Mouse (Mus musculus) megakaryocyte progenitor cell, adult 5-6 weeks (primary cell): ENCODE measurements around the gene Tspan17. TPM values are rescaled to one million over a fixed set of nuclear protein-coding genes. Genes with fewer than 3 reads are reported as not detected.
A peak's percentile ranks its signal among the peaks of the same experiment; 100 is the strongest.

Source experiments
- ATAC-seq: replicated peaks from 2 replicates; pipeline ENCODE4 v1.8.0; 2016; ENCODE audit warnings: mild to moderate bottlenecking, moderate TSS enrichment, inconsistent platforms; ENCODE audit not compliant: poor library complexity
- total RNA-seq, 2 experiments: library from RNA; stranded (forward) in 1 of 2; stranded (reverse) in 1 of 2; fragments of 157-497, 149-512 nt in 1 of 2; fragments of 200-1000 nt in 1 of 2; gene quantifications; 2 replicates each; pipeline versions ENCODE4 v1.2.3 to v1.2.4; 2015 to 2017

Gene Tspan17
- total RNA-seq (2015) (0.30 and 0.73 TPM in 2 replicates), total RNA-seq (2017) (0.71 and 3.0 TPM in 2 replicates)

GRCm38 (mm10) chr13:54788740-54789560 is at the start of gene Tspan17:
Tspan17 (plus strand) TSS chr13:54789377.
- ATAC-seq, result peak; percentile 93

DNA sequence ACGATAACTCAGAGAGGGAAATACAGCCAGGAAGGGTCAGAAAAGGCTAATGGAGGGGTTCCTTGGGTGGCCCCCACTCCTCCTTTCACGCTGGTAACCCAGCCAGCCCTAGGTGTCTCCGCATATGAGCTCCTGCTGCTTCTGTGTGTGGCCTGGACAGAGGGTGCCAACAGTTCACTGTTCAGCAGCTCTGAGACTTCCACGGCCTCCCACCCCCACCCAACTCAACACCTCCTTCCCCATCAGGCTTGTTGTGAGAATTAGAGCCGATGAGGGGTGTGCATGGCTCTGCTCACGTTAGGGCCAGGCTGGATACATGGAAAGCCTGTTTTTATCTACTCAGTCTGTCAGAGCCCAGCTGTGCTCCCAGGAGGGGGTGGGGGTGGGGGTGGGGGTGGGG is 43.1 kb upstream of the Tspan17 start:
- no peak for ATAC-seq

- ATAC-seq, result no peak
Observed at GRCm38 (mm10) chr13:54746896-54747295, 42.3 kb upstream of the Tspan17 start.

DNA sequence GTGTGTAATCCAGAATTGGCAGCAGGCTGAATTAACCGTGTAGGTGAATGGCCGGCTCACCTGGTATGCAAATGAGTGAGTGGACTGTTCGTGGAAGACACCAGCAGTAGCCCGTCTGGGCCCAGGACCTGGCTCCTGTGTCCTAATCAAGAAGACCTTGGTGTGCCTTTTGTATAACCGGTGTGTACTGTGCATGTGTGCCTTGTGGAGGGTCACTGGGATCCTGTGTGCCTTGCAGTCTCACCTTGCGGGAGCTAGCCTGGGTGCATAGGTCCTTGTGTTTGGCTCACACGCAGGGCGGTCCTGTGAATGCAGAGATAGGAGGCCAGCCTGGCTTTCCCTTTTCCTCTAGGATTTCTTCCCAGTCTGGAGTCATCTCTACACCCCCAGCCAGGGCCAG is 41.0 kb upstream of the Tspan17 start:
- no peak for ATAC-seq

GRCm38 (mm10) chr13:54748721-54749060 is 40.5 kb upstream of the Tspan17 start:
- no peak for ATAC-seq

- ATAC-seq, result peak; percentile 55; the same call in 1 of the 2 replicates
Observed at GRCm38 (mm10) chr13:54749061-54749863, 39.9 kb upstream of the Tspan17 start.

DNA sequence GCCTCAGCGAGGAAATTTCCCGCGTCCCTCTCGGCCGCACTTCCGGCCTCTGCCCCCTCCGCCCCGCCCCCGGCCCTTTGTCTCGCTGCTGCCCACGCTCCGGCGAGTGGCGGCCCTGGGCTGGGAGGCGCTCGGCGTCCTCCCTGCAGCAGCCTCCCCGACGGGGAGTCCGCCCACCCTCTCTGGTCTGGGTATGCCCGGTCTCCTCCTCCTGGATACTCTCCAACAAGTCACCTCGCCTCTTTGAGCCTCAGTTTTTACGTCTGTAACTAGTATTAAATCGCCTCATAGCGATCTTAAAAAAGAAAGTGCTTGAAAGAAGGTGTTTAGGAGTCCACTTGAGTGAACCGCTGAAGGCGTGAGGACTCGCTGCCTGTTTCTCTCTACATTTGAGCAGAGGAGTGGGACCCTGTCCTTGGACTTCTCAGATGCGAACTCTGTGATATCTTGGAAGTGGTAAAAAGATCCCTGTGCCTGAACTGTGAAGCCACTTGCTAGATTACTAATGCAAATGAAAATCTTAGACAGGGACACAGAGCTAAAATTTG is 39.2 kb upstream of the Tspan17 start, which contains the start of gene Gprin1:
TSS of gene Gprin1 (minus strand) at position 11 of the 548 bp plus-strand sequence.
- no peak for ATAC-seq

DNA sequence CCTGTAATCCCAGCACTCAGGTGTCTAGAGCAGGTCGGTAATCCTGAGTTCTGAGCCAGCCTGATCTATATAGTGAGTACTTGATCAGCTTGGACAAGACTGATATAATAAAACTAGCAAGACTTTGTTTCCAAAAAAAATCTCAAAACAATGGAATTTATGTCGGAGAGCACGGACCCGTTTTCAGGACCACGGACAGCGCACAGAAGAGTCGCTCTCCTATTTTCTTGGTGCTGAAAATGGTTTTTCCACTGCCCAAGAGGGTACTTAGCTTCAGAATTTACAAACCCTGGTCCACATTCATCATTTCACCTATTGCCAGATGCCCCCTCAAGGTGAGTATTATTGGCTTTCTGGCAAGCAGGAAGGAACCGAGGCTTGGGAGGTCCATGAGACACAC is 38.5 kb upstream of the Tspan17 start:
- 0 out of 2 replicates have a peak, but pooled peaks have one; percentile 48 for ATAC-seq

DNA sequence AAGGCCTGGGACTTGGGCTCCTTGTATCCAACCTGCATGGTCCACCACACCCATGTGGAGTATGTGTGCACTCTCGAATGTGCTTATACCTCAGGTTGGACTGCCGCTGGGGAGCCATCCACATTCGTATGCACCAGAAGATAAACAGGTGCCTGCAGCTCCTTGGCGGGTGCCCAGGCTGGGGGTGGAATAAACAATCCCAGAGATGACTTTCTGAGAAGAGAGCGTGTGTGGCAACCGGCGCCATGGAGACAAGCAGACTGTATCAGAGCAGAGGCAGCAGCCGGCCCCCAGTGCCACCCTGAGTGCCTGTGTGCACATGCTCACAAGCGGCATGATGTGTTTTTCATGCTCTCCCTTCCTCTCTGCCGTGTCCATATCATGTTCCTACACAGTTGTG is 36.5 kb upstream of the Tspan17 start:
- no peak for ATAC-seq

DNA sequence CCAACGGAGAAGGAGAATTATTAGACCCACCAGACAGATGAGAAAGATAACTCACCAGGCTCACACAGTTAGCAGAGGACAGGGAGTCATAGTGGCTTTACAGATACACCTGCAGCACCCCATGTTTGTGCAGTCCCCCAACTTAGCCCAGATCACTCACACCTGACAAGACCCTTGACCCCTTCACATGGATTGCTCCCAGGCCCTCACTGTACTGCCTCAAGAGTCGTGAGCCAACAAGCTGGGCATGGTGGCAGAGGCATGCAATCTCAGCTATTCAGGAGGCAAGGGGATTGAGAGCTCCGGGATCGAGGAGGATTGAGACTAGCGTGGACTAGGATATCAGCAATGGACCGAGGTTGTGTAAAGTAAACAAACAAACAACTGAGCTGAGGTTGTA is 35.4 kb upstream of the Tspan17 start:
- no peak for ATAC-seq

GRCm38 (mm10) chr13:54754169-54755080 is 34.8 kb upstream of the Tspan17 start:
- no peak for ATAC-seq

DNA sequence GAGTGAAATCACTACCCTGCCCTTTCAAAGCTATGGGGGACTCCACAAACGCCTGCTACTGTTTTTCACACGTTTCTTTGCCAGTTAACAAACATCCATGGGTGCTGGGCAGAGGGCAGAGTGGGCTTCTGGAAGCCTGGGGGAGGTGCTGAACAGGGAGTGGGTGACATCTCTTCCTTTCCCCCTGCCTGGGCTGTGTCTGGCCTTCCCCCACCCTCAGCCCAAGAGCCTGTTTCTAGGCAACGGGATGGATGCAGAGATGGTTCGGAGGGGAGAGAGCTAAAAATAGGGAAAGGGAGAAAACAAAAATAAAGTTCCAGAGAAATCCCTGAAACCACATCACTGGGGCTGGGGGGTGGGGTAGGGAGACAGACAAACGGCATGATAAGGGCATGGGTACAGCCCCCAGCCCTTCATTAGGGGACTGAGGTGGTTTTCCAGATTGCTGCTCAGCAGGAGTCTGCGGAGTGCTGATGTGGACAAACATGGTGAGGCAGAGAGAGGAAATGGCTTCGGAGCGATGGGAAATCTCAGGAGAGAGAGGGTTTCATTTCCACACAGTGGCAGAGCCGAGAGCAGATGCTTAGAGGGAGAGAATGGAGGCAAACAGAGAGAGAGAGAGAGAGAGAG is 33.9 kb upstream of the Tspan17 start:
- no peak for ATAC-seq

DNA sequence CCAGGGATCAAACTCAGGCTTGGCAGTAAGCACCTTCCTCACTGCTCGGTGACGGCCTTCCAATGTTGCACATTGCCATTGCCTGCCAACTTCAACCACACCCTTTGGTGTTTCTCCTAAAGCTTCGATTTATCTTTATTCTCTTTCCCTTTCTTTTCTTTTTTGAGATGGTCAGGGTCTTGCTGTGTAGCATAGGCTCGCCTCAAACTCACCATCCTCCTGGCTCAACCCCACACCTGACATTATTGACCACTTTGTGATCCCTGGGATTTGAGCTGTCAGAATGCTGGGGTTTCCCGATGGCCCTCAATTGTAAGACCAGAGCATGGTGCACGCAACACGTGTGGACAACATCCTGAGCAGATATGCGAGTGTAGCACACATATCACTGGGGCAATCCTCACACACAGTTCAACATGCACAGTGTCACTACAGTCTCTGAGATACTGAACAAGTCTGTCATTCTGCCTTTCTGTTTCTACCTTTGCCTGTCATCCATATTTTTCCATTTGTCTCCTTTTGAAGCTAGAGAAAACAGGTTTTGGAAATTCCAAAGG is 32.9 kb upstream of the Tspan17 start:
- ATAC-seq, result no peak

- ATAC-seq, result no peak
Observed at GRCm38 (mm10) chr13:54757093-54757830, 31.9 kb upstream of the Tspan17 start.

GRCm38 (mm10) chr13:54758045-54758755 is 31.0 kb upstream of the Tspan17 start:
- ATAC-seq, result peak; percentile 99

- ATAC-seq, result no peak
Observed at GRCm38 (mm10) chr13:54758756-54759470, 30.3 kb upstream of the Tspan17 start.

DNA sequence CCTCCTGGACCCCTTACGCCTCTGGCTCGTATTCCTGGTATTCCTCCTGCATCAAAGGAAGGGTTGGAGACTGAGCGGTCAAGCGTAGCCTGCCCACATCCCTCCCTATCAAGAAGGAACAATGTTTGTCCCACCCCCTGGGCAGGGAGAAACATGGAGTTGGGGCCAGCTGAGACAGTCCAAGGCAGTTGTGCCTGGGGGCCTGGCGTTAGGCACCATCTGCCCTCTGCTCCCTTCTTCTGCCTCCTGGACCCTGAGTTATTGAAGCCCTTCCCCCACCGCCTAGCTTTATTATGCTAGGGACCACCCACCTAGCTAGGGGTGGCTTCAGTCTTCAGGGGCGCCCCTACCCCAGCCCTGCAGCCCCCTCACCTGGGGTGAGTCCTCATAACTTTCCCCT is 29.7 kb upstream of the Tspan17 start:
- ATAC-seq, result no peak
